Mouse (Mus musculus) frontal cortex, postnatal 14 days (tissue): ENCODE measurements around the gene Pknox1.
A peak's percentile ranks its signal among the peaks of the same experiment; 100 is the strongest.
"Not testable (repeated sequence)": the region's sequence is repeated elsewhere in the genome, so short reads cannot be mapped to it uniquely, and the experiment has no call there.

Experiments
- DNase-seq, 2 experiments: peaks; one replicate each; pipeline ENCODE4 v3.0.0; 2022; ENCODE audit warnings: low spot score in 2 of 2

Gene Pknox1

GRCm38 (mm10) chr17:31552601-31553000 lies 11.9 kb upstream of the Pknox1 start:
- DNase-seq = not testable (repeated sequence)

GRCm38 (mm10) chr17:31556253-31556652 lies 8.3 kb upstream of the Pknox1 start:
- no peak for DNase-seq

GRCm38 (mm10) chr17:31557124-31557880 lies 7.2 kb upstream of the Pknox1 start:
- DNase-seq = no peak

GRCm38 (mm10) chr17:31557947-31558542 lies 6.5 kb upstream of the Pknox1 start:
- DNase-seq = no peak

- no peak for DNase-seq
These were observed 5.3 kb upstream of the Pknox1 start for GRCm38 (mm10) chr17:31559021-31559789.

- DNase-seq = peak in 1 of 2 experiments; percentile 28
These were observed 911 bp upstream of the Pknox1 start for GRCm38 (mm10) chr17:31563632-31564014.

GRCm38 (mm10) chr17:31564858-31565140 lies 265 bp downstream of the Pknox1 start:
- no peak for DNase-seq

- peak; percentile 55 for DNase-seq
These were observed 865 bp downstream of the Pknox1 start for GRCm38 (mm10) chr17:31565141-31566056.

- no peak for DNase-seq
These were observed 1.7 kb downstream of the Pknox1 start for GRCm38 (mm10) chr17:31566276-31566675.

GRCm38 (mm10) chr17:31569756-31570155 lies 5.2 kb downstream of the Pknox1 start:
- no peak for DNase-seq

- no peak for DNase-seq
These were observed 5.9 kb downstream of the Pknox1 start for GRCm38 (mm10) chr17:31570321-31570925.

GRCm38 (mm10) chr17:31571689-31572088 lies 7.2 kb downstream of the Pknox1 start:
- no peak for DNase-seq

GRCm38 (mm10) chr17:31574662-31575061 lies 10.1 kb downstream of the Pknox1 start:
- DNase-seq = no peak

GRCm38 (mm10) chr17:31576394-31577175 lies 12.1 kb downstream of the Pknox1 start:
- no peak for DNase-seq

GRCm38 (mm10) chr17:31580344-31580743 lies 15.8 kb downstream of the Pknox1 start:
- DNase-seq = no peak

GRCm38 (mm10) chr17:31583185-31583584 lies 18.7 kb downstream of the Pknox1 start:
- no peak for DNase-seq

- no peak for DNase-seq
These were observed 19.2 kb downstream of the Pknox1 start for GRCm38 (mm10) chr17:31583781-31584180.

GRCm38 (mm10) chr17:31588115-31588514 lies 23.6 kb downstream of the Pknox1 start:
- DNase-seq = no peak

- DNase-seq = no peak
These were observed 24.2 kb downstream of the Pknox1 start for GRCm38 (mm10) chr17:31588726-31589125.

- DNase-seq = no peak
These were observed 26.3 kb downstream of the Pknox1 start for GRCm38 (mm10) chr17:31590846-31591245.

GRCm38 (mm10) chr17:31594590-31594989 lies 30.1 kb downstream of the Pknox1 start:
- DNase-seq = no peak
